Mouse (Mus musculus): ENCODE results near the gene Mrpl39.

Mrpl39 gene

DNA sequence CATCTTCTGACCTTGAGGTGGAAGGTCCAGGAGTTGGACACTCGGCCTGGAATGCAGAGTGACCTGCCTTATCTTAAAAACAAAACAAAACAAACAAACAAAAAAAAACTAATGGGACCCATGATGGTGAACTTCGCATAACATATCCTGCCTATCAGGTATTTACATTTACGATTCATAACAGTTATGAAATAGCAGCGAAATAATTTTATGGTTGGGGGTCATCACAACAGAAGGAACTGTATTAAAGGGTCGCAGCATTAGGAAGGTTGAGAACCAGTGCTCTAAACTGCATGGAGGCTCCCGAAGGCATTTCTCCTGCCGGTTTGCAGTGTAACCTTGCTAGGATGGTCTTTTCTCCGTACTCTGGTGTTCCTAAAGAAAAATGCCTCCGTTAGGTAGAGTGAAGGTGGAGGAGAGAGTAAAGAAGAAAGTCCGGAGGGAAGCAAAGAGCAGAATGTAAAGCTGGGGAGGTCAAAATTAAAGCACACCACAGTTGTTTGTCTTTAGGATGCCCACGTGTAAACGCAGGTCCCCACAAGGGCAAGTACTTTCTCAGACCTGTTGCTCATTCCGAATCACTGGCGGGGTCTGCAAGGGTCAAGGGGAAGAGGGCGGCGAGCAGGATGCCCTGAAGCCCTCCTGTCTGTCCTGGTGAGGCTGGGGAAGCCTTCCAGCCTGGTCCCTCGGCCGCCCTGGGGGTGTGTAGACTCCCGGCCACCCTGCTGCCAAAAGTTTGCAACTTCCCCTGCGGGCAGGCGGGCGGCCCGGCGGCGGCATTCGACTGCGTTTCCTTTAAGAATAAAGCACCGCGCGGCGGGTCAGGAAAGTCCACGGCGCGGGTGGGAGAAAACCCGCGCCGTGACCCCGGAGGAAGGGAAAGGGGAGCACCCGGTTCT lies 33.1 kb downstream of the Mrpl39 start:
- intact Hi-C loops (cut with DNase I), result no loop called here

DNA sequence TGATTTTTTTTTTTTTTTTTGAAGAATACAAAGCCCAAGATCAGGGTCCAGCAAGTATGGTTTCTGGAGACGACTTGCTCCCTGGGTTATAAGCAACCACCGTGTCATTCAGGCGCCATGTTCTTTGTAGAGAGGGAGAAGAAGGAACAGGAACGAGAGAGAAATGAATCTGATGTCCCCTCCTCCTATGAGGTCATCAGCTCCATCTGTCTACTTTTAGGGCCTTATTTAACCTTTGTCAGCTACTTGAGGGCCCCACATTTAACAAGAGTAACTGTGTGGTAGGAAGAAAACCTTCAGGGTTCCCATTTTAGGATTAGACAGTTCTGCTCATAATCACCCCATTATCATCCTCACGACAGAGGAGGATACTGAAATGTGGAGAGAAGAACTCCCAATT lies 34.5 kb downstream of the Mrpl39 start:
- intact Hi-C loops (cut with DNase I), result no loop called here

DNA sequence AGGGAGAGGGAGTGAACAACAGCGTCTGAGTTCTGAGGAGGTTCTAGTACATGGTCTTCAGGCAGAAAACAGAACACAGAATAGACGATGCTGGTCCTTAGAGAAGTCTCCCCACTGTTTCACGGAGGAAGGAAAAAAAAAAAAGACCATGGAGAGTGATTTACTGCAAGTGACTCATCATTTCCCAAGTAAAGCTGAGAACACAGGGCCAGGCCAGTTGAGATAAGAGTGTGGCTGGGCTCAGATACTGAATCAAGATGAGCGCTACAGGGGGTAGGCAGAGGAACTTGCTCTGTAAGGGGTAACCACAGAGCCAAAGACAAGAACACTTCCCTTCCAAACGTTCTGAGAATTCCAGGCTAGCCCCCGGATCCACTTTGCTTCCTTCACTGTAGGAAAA lies 36.8 kb downstream of the Mrpl39 start:
- intact Hi-C loops (cut with DNase I), result no loop called here

DNA sequence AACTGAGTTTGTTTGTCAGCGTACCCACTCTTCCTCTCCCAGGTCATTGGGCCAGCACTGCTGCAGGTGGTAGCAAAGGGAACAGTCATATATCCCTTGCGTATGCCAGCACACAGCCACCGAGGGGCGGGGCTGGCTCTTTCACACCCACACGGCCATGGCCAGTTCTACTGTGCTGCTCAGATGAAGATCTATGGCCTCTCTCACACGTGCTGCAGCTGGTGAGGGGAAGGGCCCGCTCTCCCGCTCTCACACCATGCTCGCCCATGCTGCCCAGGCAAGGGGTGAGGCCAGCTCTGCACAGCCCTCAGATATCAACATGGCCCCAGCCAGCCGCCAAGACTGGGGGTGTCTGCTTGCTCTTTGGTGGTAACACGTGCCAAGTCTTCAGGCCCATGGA lies 39.4 kb downstream of the Mrpl39 start:
- intact Hi-C loops (cut with DNase I), result no loop called here

DNA sequence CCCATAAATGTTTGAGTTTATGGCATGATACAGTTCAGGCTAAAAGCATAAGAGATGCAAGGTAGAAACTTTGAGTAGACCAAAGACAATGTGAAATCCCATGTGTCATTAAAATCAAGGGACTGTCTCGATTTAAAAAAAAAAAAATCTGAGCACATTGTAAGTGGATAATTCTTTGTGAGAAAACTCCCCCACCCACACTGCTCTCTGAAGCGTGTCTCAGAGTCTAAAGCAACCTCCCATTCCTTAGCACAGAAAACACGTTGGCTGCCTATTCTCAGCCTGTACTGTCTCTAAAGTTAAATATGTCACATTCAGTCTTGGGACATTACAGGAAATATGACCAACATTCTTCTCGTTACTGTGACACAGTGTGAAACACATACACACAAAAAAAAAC lies 53.6 kb downstream of the Mrpl39 start:
- intact Hi-C loops (cut with DNase I), result no loop called here

DNA sequence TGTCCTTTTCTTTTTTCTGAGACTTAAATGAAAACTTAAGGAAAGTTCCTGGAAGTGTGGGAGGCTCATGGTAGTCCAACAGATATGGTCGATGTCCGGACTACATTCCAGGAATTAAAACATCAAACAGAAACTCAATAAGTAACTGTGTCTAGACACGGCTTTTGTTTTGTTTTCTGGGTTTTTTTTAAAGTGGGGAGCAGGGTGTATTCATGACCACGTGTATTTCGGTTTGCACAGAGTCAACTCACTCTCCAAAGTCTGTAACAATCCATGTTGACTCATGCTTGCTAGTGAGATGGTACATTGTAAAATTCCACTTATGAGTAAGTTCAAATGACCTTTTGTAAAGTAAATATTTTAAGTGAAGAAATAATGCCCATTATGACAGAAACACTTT lies 54.8 kb downstream of the Mrpl39 start:
- intact Hi-C loops (cut with DNase I), result no loop called here

DNA sequence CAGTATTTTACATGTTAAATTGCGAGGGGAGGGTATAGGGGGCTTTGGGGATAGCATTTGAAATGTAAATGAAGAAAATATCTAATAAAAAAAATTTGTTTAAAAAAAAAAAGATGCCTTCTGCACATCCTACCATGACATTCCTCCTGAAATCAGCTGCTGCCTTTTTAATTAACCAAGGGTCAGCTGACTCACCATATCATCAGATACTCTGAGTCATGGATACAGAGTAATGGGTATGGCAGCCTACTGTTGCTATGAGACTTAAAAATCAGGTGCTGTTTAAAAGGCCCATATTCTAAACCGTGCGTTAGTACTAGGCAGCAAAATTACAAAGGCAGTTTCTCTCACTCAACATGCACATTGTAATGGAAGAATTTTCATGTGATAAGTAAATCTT lies 58.2 kb downstream of the Mrpl39 start:
- intact Hi-C loops (cut with DNase I), result no loop called here

Small RNAs within 50 kb of the gene (microRNA-seq; reads per million reads assigned to microRNA genes)
- 203 to 348 reads per million in 2 experiments for gene Mir155
